Mouse (Mus musculus) MN1 (cell line): Measurements from ENCODE around the gene Chchd5.

Source experiments
- DNase-seq: peaks from one replicate; pipeline ENCODE4 v3.0.0-alpha.2; 2016; ENCODE audit warnings: low spot score

Chchd5 gene

DNA sequence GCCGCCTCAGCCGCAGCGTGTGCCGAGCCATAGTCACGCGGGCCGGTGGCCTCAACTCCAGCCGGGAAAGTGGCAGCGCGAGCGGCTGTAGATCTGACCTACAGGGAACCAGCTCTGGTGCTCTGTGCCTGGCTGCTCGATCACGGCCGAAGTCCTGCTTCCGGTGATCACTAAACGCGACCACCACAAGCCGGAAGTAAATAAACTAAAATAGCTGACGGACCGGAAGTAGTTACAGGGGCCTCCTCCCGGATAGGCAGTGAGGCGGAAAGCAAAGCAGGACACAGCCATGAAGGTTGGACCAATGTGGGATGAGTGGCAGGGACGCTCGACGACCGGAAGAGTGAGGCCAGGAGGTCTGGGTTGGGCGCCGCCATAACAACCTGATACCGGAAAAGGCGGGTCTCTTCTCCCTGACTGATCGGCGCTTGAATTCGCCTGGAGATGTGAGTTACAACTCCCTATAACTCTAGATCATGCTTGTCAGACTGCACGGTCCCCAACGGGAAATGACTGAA lies at the start of gene Chchd5:
Gene Chchd5, plus strand, starts transcription at position 289 of the 518 bp plus-strand sequence.
- peak; percentile 97 for DNase-seq

DNA sequence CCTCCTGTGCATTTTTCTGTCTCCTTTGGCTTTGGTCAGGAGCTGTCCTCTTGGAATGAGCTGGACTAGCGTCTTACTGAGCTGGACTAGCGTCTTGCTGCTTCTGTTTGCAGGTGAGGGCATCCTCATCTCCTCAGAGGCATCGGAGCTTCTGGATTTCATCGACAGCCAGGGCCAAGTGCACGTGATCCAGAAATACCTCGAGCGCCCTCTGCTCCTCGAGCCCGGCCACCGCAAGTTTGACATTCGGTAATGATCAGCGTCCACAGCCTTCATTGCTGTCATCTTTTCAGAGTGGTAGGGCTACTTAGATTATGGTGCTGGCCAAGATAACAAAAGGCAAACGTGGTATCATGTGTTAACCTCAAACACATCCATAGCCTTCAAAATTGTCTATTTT lies 48.4 kb upstream of the Chchd5 start:
- no peak for DNase-seq

DNA sequence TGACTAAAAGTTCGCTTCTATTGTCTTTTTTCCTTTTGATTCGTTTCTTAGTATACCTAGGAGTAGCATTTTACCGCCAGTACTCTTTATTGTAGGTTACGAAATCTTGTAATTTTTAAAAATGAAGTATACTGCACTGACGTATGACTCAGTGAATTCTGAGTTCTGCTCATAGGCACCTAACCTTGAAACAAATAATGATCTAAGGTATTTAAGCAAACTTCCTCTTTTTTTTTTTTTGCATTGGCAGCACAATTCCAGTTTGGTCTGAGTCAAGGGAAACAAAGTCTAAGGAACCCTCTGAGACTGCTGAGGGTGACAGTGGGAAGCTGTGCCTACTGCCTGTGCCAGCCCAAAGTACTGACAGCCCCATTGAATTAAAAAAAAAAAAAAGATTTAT lies 46.0 kb upstream of the Chchd5 start:
- DNase-seq, result no peak

DNA sequence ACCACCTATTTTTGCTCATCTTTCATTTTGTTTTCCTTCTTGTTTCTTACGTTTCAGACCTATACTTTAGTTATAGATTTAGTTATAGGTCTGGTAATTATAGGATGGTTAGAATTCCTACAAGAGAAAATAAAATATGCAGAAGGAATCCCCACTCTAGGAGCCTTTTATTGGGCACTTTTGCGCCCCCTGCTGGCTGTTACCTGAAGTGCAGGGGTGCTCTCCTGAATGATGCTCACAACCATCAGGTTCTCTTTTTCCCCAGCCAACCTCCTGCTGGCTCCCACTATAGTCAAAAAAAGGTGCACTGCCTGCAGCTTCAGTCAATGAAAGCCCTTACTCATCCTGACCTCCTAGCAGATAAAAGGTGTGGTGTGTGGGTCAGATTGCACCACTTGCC lies 44.5 kb upstream of the Chchd5 start:
- no peak for DNase-seq

DNA sequence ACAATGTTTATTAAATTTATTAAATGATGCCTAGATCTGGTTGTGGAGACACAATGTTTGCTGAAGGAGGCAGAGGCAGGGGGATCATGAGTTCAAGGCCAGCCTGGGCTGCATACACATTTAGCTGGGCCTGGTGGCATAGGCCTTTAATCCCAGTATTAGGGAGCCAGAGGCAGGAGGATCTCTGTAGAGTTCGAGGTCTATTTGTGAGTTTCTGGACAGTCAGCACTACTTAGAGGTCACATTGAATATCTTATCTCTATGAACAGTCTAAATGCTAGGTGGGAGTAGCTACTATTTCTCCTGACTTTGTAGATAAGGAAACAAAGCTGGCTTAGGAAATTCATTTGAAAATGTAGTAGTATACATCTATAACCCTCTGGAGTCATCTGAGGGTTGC lies 42.0 kb upstream of the Chchd5 start:
- DNase-seq, result no peak

DNA sequence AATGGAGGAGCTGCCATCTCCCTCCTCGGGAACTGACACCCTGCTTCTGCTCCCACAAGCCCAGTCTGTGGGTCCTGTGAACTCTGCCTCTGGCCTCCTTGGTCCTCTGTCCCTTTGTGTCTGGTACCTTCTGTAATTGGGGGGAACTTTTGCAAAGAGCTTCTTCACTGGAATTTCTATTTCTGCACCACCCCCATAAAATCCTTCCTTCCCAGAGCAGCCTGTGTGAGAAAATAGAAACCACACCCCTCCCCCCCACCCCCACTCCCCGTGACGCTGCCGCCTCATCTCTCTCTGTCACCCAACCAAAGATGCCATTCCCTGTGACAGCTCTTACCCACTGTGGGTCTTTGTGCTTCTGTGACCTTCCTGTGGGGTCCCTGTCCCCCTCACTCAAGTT lies 39.1 kb upstream of the Chchd5 start:
- no peak for DNase-seq

DNA sequence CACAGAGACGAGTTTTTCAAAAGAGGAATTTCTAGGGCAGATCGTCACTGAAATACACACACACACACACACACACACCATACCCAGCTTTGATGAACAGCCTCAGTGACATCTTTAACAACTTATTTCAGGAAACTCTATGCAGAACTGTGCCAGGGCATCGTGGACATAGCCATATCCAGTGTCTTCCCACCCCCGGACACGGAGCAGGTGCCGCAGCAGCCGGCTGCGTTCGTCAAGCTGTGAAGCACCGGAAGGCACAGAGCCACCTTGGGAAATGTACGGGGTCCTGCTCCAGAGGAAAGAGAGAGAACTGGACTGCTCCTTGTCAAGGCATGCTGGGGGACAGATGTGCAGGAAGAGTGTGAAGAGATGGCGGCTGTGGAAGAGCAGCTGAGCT lies 36.7 kb upstream of the Chchd5 start:
- no peak for DNase-seq

DNA sequence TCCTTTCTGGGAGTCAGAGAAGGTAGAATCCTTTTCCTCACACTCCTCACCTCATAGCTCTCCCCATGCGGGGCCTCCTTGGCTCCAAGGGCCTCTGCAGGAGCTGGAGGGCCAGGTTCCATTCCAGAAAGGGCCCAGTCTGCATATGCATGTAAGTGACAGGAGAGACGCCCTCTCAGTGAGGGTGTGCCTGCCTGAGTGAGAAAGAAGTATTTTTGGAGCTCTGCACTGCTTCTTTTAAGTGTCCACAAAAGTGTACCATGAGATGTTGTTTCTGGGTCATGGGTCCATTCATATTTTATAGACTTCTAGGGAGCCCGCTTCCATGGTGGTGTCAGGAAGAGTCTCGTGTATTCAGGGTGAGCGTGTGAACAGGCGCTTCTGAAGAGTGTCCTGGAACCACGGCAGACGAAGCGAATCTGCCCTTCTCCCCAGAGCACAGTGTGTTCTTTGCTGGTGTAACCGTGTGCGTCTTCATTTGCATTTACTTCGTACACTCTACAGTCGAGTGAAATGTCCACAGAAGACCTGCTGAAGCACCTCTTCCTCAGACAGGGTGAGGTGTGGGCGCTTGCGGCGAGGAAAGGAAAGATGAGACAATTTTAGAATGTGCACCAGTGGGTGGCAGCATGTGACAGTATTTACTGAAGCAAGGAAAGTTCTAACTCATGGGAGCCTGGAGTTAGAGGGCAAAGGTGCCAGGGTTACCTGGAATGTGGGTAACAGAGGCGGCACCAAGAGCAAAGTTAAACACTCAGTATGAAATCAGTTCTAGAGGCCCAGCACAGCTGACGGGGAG lies 35.4 kb upstream of the Chchd5 start:
- no peak for DNase-seq

DNA sequence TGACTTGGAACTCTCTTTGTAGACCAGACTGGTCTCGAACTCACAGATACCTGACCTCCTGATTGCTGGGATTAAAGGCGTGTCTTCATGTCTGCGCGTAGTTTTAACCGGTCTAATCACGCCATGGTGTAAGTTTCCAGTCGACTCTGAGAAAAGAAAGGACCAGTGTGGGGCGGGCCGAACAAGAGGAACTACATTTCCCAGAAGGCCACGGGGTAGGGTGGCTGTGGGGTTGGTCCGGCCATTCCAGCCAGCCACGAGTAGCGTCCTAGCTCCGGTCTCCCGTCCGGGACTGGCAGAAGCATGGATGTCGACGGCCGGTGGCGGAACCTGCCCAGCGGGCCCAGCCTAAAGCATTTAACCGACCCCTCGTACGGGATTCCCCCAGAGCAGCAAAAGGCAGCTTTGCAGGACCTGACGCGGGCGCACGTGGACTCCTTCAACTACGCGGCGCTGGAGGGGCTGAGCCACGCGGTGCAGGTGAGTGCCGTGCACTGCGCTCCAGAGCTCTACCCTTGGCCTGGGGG lies 28.7 kb upstream of the Chchd5 start, which contains the start of gene Polr1b:
Gene Polr1b, plus strand, starts transcription at position 212 of the 527 bp plus-strand sequence.
- DNase-seq, result peak; percentile 92

DNA sequence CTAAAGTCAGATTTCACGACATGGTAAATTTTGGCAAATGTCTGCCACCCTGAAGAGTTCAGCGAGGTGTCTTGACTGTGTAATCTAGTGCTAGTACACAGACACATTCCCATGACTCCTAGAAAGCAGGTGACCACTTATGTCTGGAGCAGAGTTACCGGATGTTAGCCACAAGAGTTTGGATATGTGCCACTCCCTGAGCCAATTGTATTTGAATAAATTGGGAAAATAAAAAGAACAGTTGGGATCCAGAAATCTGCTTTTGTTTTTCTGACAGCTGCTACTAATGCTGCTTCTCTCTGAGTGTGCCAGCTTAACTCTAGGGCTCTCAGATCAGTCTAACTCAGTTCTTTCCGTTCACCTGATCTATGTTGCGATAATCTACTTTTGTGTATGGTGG lies 16.6 kb upstream of the Chchd5 start:
- no peak for DNase-seq

DNA sequence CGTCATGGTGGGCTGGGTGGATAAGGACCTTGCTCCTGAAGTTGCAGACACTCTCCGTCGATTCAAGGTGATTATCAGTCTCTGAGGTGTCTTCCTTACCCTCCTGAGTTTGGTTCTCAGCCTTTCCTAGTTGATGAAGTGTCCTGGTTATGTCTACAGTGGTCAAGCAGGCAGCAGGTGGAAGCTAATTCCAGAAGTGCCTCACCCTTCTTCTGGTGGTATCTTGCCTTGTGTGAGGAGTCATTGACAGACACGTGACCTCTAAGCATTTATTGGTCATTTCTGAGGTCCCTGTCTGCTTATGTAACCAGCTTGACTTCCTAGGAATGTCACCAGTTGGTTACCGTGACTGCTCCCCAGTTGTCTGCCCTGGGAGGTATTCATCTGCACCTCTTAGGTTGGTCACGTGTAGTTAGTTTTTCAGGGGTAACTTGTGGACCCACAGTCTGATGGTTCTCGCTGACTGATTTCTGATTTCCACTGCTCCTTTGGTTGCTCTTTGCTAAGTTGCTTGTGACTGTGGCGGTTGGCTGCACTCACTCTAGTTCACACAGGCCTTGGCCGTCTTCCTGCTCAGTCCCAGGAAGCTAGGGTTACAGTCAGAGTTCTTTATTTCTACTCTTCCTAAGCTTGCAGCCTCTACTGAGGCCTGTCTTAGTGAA lies 13.7 kb upstream of the Chchd5 start:
- DNase-seq, result no peak

DNA sequence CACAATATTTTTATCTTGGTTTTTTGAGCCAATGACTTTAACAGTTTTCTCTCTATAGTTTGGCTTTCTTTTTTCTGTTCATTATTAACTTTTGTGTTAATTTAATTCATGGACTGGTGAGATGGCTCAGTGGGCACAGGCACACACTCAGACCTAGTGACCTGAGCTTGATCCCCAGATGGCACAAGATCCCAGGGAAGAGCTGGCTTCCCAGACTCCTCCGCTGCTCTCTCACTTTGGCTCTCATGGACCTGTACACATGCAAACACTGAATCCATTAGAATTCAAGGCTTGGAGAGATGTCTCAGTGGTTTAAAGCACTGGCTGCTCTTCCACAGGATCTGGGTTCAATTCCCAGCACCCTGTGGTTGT lies 13.1 kb upstream of the Chchd5 start:
- no peak for DNase-seq

DNA sequence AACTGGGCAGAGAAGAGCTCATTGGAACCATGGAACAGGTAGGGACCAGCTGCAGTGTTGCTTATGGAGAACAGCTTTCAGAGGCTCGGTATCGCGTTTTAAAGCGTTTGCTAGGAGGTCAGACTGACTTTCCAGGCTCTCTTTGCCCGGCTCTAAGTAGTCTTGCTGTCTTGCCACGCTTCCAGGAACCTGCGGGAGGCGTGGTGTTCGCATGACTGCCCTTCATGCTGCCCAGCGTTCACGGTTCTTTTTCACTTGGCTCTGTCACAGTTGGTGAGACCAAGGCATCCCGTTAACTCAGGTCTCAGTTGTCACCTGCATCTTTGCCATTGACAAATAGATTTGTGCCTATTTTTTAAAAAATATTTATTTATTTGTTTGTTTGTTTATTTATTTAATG lies 11.4 kb upstream of the Chchd5 start:
- DNase-seq, result no peak

DNA sequence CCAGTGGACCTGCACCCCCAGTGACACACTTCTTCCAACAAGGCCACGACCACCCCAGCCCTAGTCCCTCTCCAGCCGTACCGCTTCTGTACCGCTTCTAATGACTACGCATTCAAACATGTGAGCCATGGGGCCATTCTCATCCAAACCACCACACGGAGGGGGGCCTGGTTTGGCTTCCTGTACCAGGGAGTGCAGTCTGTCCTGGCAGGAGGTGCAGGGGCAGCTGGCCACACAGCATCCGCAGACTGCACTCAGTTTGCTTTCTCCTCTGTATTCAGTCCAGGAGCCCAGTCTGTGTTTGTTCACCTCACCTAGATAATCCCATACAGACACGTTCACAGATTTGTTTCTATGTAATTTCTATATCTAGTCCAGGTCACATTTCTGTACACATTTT lies 7.5 kb upstream of the Chchd5 start:
- DNase-seq, result no peak

DNA sequence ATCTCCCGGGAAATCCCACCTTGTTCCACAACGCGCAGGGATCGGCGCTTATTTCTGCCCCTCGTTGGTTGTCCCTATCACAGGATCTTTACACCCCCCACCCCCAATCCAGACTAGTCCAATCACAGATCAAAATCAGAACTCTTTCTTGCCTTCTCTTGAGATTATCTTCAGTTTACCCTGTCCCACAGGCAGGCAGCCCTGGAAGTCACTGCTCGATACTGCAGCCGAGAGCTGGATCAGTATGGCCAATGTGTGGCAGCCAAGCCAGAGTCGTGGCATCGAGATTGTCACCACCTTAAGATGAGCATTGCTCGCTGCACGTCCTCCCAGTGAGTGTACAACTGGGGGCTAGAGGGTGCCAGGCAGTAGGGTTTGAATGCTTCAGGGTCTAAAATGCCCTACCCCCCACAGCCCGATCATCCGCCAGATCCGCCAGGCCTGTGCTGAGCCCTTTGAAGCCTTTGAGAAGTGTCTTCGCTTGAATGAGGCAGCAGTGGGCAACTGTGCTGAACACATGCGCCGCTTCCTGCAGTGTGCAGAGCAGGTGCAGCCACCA lies 566 bp downstream of the Chchd5 start:
- peak; percentile 30 for DNase-seq

DNA sequence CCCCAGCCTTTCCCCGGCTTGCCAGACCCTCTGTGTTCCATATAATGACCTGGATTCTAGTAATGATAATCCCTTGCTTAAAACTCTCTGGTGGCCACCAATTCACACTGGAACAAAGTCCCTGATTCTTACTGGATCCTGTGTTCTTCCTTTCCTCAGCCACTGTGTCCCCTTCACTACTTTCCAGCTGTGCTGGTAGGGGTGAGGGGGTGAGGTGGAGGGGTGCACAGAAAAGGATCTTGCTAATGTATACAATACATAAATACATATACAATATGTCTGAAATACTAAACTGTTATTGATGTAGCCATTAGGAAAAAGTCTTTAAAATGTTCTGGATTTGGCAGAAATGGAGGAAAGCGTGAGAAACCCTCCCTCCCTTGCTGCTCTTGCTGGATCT lies 1.3 kb downstream of the Chchd5 start:
- no peak for DNase-seq

DNA sequence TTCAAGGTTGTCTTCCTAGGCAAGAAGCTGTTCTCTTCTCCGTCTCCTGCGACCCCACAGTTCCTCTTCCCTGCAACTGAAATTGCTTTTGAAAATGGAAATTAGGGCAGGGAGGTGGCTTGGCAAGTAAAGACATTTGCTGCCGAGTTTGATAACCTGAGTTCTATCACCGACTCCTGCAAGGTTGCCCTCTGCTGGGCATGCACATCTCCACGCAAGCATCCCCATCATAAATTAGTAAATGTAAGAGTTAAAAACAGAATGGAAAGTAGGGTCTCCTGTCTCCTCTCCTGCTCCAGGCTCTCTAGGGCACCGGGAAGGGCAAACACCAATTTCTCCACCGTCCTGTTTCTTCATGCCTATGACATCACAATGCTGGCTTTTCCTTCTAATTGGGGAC lies 2.7 kb downstream of the Chchd5 start:
- DNase-seq, result no peak

DNA sequence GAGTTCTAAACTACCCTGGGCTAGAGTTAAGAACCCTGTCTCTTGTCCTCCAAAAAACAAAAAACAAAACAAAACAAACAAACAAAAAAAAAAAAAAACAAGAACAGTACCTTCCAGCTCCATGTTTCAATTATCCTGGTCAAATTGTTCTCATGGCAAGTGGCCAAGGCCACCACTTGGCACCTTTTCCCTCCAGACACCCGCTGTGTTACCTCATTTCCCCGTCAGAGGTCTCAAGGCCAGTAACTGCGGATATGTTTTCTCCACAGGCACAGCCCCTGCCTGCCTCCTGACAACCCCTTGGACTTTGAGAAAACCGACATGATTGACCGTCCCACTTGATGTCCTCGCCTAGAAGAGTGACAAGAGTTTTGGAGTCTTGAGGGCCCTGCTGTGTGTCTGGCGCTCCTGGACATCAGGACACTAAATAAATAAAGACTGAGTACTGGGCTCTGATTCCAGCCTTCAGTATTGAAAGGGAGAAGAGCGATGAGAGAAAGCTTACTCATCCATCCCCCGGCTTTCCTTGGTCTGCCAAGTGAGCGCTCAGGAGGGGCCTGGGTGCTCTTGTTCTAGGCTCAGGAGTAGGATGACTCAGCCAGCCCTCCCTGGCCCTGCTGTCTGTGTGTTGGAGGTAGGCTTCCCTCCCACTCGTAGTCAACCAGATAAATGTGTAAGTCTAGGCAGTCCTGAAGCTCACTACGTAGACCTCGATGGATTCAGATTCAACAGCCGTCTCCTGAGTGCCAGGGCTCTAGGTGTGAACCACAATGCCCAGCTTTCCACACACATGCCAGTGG lies 3.7 kb downstream of the Chchd5 start:
- DNase-seq, result peak; percentile 52

DNA sequence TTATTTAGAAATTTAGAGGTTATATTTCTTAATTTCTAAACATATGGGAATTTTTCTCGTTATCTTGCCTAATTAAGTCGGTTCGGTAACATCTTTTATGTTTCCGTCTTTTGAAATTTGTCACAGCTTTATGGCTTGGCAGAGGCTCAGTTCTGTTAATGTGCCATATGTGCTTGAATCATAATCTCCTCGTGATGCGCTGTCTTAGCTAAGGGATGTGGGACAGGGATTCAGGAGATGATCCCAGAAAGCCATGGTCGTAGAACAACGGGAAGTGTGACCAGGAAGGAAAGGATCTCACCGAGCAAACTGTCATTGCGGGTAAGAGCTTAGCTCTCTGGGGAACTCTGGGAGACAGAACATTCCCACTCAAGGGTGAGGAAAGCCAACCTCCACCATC lies 10.4 kb downstream of the Chchd5 start:
- no peak for DNase-seq

DNA sequence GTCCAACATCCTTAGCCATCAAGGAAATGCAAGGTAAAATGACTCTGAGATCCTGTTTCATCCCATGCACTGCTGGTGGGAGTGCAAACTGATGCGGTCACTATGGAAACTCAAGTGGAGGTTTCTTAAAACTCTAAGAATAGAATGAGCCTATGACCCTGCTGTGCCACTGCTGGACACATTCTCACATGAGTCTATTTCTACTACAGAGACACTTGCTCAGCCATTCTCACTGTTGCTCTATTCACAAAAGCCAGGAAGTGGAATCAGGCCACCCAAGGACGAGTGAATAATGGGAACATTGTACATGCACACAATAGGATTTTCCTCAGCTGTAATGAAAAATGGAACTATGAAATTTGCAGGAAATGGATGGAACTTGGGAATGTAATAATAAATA lies 19.3 kb downstream of the Chchd5 start:
- DNase-seq, result no peak

DNA sequence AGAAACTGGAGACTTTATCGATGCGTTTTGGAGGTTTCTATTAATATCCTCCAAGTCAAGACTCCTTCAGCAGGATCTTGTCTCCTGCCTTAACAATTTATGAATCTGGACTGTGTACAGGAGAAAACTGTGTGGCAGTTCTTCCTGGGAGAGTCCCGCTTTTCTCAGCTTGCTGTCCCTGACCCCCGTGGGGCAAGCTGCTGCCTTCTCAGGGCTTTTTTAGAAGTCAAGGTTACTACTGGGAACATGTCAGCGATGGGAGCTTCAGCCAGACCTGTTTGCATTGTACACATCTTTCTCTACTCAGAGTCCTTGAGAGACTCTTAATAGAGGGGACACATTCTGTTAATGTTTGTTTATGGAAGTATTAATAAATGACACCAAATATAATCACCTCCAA lies 20.9 kb downstream of the Chchd5 start:
- DNase-seq, result no peak

DNA sequence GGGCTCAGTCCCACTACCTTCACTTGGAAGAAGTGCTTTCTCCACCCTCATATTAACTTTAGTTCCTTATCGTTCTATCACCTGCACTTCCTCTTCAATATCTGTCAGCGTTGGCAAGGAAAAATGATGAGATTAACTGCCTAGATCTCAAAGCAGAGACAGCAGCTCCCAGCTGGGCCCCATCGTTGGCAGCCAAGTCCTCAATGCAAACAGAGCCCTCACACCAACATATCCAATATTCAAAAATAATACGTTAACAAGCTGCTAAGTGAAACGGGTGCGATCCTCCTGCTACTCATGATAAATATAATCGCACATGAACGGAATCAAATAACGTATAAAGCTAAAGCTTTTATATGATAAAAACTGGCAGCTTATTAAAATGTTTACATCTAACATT lies 21.6 kb downstream of the Chchd5 start:
- no peak for DNase-seq
